8 mouse cellular contexts compared by ENCODE assay signal in genomic region chr8:128491126-128492067, GRCm38 (mm10).
DNase-seq lines count a peak whose midpoint lies in the region; ATAC-seq and TF ChIP-seq lines count a peak whose summit lies in the region.

No protein-coding gene starts in this region.

- 56% methylated on average over 5 of the region's 5 CpGs for WGBS in midbrain, embryonic 11.5 days
- 46% methylated on average over 5 of the region's 5 CpGs for WGBS in stomach, embryonic 15.5 days

- DNase-seq in 3T3-L1 (ENCODE audit: low read depth, low spot score) (peak; percentile 81), Patski (ENCODE audit: low read depth, low spot score) (no peak)
- peak; percentile 33 for DNase-seq in gastrocnemius, postnatal 14 days
- DNase-seq in induced T-regulatory cell, adult 2 months (ENCODE audit: low read depth): peak; percentile 87
- DNase-seq in left cerebral cortex, postnatal 4 days: peak; percentile 29
- DNase-seq in midbrain, embryonic 11.5 days (ENCODE audit: low spot score, missing footprints): peak; percentile 96

- H3K4me3 ChIP-seq in midbrain, embryonic 11.5 days (ENCODE audit: low read depth, low read length): no peak overlapping the region
- H3K4me3 ChIP-seq in stomach, embryonic 15.5 days (replicated peaks): no peak overlapping the region

- peak; percentile 85 for TF ChIP-seq CTCF in Patski (IDR thresholded peaks at IDR 0.05)

- POLR2A ChIA-PET in Patski (lab: Charles Lee): interaction anchor here (0.6 to 0.7 kb wide), 2 partner anchors 66 to 542 kb away, joined by 3 read pairs; no protein-coding TSS in a partner anchor

- CTCF ChIA-PET in Patski (lab: Charles Lee): interaction anchor here (1.2 to 1.3 kb wide), 2 partner anchors 41 to 127 kb away, joined by 4 to 5 read pairs; no protein-coding TSS in a partner anchor

- no peaks in the 10 kb centered on the region for H3K9me3 ChIP-seq in midbrain, embryonic 11.5 days (ENCODE audit: control insufficient read depth, low read length)
- H3K9me3 ChIP-seq in stomach, embryonic 15.5 days: no peaks in the 10 kb centered on the region

- in situ Hi-C loops in Patski (cut with MboI; ENCODE audit: low pct_unique_long_range_greater_than_20kb): loop anchor here (5.0 to 10.0 kb wide), 7 partner anchors 129 to 1297 kb away; no protein-coding TSS in a partner anchor

- H3K9ac ChIP-seq in midbrain, embryonic 11.5 days (ENCODE audit: low read length): no peak overlapping the region
- no peak overlapping the region for H3K9ac ChIP-seq in stomach, embryonic 15.5 days

- no peaks in the 10 kb centered on the region for H3K36me3 ChIP-seq in midbrain, embryonic 11.5 days (ENCODE audit: control insufficient read depth, insufficient read depth, low read length)
- no peaks in the 10 kb centered on the region for H3K36me3 ChIP-seq in stomach, embryonic 15.5 days

- no peak overlapping the region for H3K27ac ChIP-seq in midbrain, embryonic 11.5 days (ENCODE audit: low read depth, low read length)
- no peak overlapping the region for H3K27ac ChIP-seq in stomach, embryonic 15.5 days

- H3K4me1 ChIP-seq in midbrain, embryonic 11.5 days (ENCODE audit: control insufficient read depth, insufficient read depth, low read length): peaks cover 7% of the 10 kb centered on the region; the same call in 1 of the 2 replicates
- peaks cover 8% of the 10 kb centered on the region; the same call in 1 of the 2 replicates for H3K4me1 ChIP-seq in stomach, embryonic 15.5 days

- no peak overlapping the region for H3K4me2 ChIP-seq in midbrain, embryonic 11.5 days
- no peak overlapping the region for H3K4me2 ChIP-seq in stomach, embryonic 15.5 days

- intact Hi-C loops in gastrocnemius, postnatal 14 days (cut with DNase I; ENCODE audit: low total_unique reads): loop anchor here (10.0 kb wide), 1 partner anchor 1297 kb away; no protein-coding TSS in a partner anchor
- intact Hi-C loops in left cerebral cortex, postnatal 4 days (cut with DNase I): loop anchor here (5.0 kb wide), 2 partner anchors 124 to 1299 kb away; no protein-coding TSS in a partner anchor

- no peak for ATAC-seq in Patski
- ATAC-seq in common myeloid progenitor, adult 5-6 weeks (replicated peaks; ENCODE audit: low read depth, poor library complexity, severe bottlenecking): peak; percentile 76
- peak; percentile 91 for ATAC-seq in midbrain, embryonic 11.5 days (ENCODE audit: low FRiP score)
- ATAC-seq in stomach, embryonic 15.5 days (ENCODE audit: insufficient read depth, low FRiP score, low read depth): peak; percentile 59

- no peaks in the 10 kb centered on the region for H3K27me3 ChIP-seq in Patski
- no peaks in the 10 kb centered on the region for H3K27me3 ChIP-seq in midbrain, embryonic 11.5 days (ENCODE audit: control insufficient read depth, insufficient read depth, low read length)
- H3K27me3 ChIP-seq in stomach, embryonic 15.5 days (replicated peaks): no peaks in the 10 kb centered on the region
